Mouse (Mus musculus): ENCODE measurements around the gene Isca1. TPM values are rescaled to one million over a fixed set of nuclear protein-coding genes. Genes with fewer than 3 reads are reported as not detected.
"Not testable (repeated sequence)": the region's sequence is repeated elsewhere in the genome, so short reads cannot be mapped to it uniquely, and the experiment has no call there.

Isca1 gene
- total RNA-seq (2021): 100 to 1,000 TPM; 191 to 196 TPM

- intact Hi-C loops (cut with DNase I): no loop called here
- peak; percentile 99 for DNase-seq
Measured at GRCm38 (mm10) chr13:59769296-59770163, at the start of gene Isca1. Isca1 (minus strand) TSS chr13:59769810.

DNA sequence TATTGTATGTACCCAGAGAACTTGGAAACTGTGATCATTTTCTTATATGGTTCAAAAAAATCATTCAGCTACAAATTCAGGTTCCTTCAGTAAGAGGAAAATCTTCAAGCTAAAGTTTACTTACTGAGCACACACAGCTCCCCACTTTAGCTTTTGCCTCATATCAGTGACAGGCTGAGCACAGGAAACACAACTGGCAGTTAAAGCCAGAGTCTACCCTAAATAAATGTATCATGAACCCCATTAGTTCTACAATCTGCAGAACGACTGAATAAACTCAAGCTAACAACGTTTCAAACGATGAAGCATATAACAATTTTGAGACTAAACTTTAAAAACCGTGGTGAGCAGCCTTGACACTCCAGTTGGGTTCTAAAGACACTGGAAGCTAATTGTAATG, 47.7 kb upstream of the Isca1 start:
- intact Hi-C loops (cut with DNase I): no loop called here
- no peak for DNase-seq

DNA sequence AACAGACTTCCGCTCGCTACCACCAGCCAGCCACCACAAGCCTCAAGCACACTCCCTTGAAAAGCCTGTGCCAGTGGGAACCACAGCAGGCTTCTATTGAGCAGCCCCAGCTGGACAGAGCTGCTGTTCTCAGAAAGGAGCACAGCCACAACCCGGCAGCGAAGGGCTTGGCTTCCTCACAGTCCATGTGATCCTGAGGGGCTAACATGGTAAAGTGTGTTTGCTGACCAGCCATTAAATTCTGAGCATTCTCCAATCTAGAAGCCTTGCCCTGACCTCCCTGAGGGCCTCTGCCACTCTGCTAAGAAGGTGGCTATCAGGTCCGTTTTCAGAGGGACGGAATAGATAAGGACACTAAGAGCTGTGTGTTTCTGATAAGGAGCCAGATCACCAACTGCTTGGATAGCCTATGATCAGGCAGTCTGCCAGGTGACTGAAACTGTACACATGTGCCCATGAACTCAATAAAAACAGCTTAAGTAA, 44.5 kb upstream of the Isca1 start:
- intact Hi-C loops (cut with DNase I): no loop called here

DNA sequence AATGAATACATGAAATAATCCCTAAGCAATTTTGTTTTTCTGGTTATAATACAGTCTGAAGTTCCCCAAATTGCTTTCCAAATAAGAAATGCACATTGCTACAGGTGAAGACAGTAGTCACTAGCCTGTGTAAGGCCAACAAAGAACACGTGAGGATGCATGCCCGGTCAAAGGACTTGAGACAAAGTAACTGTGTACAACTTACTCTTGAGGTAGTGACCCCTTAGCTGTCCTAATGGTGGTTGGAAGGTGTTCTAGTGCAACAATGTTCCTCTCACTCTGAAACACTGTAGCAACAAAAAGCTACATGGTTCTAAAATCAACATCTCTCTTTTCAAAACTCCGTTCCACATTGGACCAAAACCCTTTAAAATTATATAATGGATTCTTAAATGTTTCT, 42.0 kb upstream of the Isca1 start:
- DNase-seq: no peak
- intact Hi-C loops (cut with DNase I): no loop called here

More for the DNA sequence above, 44.5 kb upstream of the Isca1 start:
- DNase-seq: no peak

- intact Hi-C loops (cut with DNase I): no loop called here
- DNase-seq: no peak
Measured at GRCm38 (mm10) chr13:59801000-59801399, 31.4 kb upstream of the Isca1 start.

DNA sequence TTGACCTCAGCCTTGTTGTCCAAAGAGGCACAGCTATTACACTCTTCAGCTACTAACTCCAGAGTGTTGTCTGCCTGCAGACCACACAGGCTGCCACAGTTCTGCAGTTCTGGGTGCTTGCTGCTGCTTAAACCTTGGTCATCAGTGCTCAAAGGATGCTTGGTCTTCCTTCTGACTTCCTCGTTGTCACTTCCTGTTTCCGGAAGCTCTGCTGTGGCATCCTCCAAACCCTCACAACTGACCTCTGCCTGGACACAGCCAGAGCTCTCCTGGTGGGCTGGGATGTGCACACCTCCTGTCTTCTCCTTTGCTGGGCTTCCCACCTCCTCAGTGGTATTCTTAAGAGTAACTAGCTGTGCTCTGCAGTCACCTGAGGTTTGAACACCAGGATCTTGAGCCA, 30.5 kb upstream of the Isca1 start:
- intact Hi-C loops (cut with DNase I): no loop called here

DNA sequence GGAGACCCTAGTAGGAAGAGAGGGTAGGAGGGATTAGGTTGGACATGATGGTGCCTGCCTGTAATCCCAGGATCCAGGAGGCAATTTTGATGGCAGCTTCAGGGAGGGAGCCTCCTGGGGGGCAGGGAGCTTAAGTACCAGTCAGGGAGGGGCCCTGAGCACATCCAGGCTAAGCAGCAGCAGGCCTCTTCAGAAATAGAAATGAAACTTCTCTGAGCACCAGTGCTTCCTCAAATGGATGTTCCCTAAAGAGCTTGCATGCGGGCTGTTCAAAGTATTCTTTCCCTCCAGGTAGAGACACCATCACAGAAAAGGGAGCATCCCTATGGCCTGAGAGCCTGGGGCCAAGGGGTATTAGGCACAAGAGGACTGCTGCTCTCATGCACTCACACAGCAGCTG, 28.7 kb upstream of the Isca1 start:
- intact Hi-C loops (cut with DNase I): no loop called here
- DNase-seq: no peak

More for the DNA sequence above, 30.5 kb upstream of the Isca1 start:
- DNase-seq: no peak

- intact Hi-C loops (cut with DNase I): no loop called here
- DNase-seq: no peak
Measured at GRCm38 (mm10) chr13:59796466-59796848, 26.8 kb upstream of the Isca1 start.

GRCm38 (mm10) chr13:59795807-59796465, 26.3 kb upstream of the Isca1 start:
- intact Hi-C loops (cut with DNase I): no loop called here

GRCm38 (mm10) chr13:59794786-59795185, 25.2 kb upstream of the Isca1 start:
- no peak for DNase-seq
- intact Hi-C loops (cut with DNase I): no loop called here

More at GRCm38 (mm10) chr13:59795807-59796465, 26.3 kb upstream of the Isca1 start:
- DNase-seq: no peak

DNA sequence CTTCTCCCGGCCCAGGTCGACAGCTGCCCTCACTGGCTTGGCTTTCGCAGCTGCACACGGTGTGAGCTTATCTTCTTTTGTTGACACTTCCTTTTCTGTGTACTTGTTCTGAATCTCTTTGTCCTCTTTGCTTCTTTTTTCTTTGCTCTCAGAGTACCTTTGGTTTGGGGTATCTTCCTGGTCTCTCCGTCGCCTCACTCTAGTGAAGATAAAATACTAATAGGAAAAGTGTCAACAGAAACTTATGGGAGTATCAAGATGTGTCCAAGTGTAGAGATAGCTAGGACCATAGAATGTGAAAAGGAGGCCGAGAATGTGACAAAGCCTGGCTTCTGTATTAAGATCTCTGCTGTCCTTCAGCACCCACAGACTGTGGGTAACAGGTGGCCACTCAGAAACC, 12.5 kb upstream of the Isca1 start, which contains the start of gene Gm49354:
Gene Gm49354 (minus strand): TSS at position 101 of the 400 bp plus-strand sequence.
- intact Hi-C loops (cut with DNase I): no loop called here
- DNase-seq: no peak

DNA sequence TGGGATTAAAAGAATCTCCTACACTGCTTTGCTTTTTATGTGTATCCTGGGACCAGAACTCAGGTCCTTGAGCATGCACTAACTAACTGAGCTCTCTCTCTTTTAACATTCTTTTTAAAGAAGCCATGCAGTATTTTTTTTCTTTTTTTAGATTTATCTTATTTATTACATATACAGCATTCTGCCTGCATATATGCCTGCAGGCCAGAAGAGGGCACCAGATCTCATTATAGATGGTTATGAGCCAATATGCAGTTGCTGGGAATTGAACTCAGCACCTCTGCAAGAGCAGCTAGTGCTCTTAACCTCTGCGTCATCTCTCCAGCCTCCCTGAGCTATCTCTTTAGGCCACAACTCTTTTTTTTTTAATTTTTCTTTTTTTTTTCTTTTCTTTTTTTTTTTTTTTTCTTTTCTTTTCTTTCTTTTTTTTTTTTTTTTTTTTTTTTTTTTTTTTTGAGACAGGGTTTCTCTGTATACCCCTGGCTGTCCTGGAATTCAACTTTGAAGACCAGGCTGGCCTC, 10.2 kb upstream of the Isca1 start:
- DNase-seq; intact Hi-C loops (cut with DNase I): not testable (repeated sequence)

GRCm38 (mm10) chr13:59779213-59779612, 9.6 kb upstream of the Isca1 start:
- peak in 1 of 2 experiments; percentile 16 for DNase-seq
- intact Hi-C loops (cut with DNase I): no loop called here

GRCm38 (mm10) chr13:59775168-59775567, 5.6 kb upstream of the Isca1 start:
- intact Hi-C loops (cut with DNase I): no loop called here
- no peak for DNase-seq

GRCm38 (mm10) chr13:59771257-59771656, 1.6 kb upstream of the Isca1 start:
- intact Hi-C loops (cut with DNase I): no loop called here
- DNase-seq: peak; percentile 87 to 89

DNA sequence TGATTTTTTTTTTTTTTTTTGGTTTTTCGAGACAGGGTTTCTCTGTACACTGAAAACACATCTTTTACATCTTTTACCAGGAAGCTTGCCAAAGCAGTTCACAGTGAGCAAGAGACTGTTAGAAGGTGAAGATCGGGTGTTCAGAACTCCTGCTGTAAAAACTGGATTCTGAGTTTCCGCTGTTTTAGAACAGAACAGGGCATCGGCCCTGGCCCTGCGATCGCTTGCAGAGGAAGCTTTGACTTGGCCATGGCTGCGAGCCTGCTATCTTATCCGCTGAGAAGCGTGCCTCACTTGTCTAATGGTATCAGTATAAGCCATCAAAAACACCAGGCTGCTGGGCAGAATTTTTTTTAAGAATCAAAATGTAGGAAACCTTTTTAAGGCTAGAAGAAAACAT, 1.2 kb upstream of the Isca1 start:
- DNase-seq: peak in 1 of 2 experiments; percentile 32

DNA sequence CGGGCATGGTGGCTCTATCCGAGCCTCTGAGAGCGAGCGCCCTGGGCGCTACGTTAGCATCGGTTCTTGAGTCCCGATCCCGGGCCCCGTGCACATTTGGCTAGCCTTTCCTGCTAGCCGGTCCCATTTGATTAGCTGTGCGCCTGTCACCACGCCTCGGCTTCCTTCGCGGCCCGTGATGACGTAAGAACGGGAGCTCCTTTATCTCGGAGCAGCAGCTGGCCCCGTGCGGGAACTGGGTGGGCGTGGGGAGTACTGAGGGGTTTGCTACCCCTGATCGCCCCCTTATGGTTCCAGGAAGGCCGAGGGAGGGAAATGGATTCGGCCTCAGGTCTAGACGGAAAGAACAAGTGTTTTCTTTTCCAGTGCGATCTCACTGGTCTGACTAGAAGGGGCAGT, 553 bp upstream of the Isca1 start:
- intact Hi-C loops (cut with DNase I): no loop called here
- peak; percentile 89 to 90 for DNase-seq

More for the DNA sequence above, 1.2 kb upstream of the Isca1 start:
- intact Hi-C loops (cut with DNase I): no loop called here

- intact Hi-C loops (cut with DNase I): no loop called here
- peak; percentile 16 to 22 for DNase-seq
Measured at GRCm38 (mm10) chr13:59768531-59768930, 1.1 kb downstream of the Isca1 start.

DNA sequence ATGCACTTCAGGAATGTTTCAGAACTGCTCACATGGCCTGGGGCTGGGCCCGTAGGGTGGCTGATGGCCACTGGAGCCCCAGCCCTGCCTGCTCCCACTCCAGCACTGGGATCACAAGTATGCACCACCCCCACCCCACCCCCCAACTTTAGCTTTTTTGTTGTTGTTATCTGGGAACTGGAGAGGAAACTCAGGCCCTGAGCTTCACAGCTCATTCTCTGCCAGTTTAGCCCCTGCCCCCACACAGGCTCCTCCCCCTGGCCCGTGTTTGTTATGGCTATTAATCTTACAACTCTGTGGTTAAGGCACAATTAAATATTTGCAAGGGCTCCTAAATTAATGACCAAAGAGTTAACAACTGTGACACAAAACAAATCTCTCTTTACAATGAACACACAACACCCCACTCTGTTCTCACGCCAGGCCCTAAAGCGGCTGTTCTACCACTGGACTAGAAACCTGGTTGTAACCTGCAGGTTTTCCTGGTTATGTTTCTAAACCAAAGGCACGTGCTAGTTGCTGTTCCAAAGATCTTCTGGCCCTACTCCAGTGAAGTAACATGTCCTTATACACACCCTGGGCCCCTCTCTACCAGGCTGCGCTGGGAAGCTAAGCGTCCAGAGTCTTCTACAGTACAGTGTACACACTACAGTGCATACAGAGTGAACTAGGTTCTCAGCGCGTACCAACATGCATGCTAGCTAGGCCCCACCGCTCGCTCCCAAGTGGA, 2.7 kb downstream of the Isca1 start:
- DNase-seq: peak; percentile 35 to 37
- intact Hi-C loops (cut with DNase I): no loop called here

DNA sequence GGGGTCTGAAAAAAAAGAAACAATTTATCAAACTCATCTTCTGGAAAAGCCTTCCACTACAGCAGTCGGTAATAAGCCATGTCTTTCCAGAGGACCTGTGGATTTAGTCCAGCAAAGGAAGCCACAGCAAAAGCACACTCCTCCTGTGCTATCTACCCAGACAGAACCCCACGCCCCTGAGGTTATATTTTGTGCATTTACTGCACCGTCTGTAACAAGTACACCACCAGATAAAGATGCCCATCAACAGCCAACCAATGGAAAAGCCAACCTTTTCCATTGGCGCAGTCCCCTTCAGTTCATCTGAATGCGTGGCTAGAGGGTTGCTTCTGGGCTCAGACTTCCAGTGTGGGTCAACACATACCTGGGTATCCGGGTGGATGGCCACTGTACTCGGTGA, 6.8 kb downstream of the Isca1 start:
- intact Hi-C loops (cut with DNase I): no loop called here
- DNase-seq: no peak

- DNase-seq: peak in 1 of 2 experiments; percentile 19
- intact Hi-C loops (cut with DNase I): no loop called here
Measured at GRCm38 (mm10) chr13:59756906-59757305, 12.7 kb downstream of the Isca1 start.

Data from heart, postnatal 10 days (tissue).